Comparison of ENCODE assay signal across 7 mouse cellular contexts in genomic region chr4:72195116-72195835, GRCm38 (mm10). TPM values are rescaled to one million over a fixed set of nuclear protein-coding genes. Genes with fewer than 3 reads are reported as not detected.
DNase-seq lines count a peak whose midpoint lies in the region; ATAC-seq lines count a peak whose summit lies in the region.

No protein-coding gene starts in this region.

- DNase-seq in 416B (ENCODE audit: low read depth) (peak; percentile 52), MN1 (ENCODE audit: low spot score) (peak; percentile 16)
- DNase-seq in heart, postnatal 4 days: peak; percentile 20
- DNase-seq in layer of hippocampus, postnatal 10 days (ENCODE audit: low spot score in 2 of 2): no peak
- DNase-seq in cerebellum, adult 9-11 months: no peak

- ATAC-seq in megakaryocyte, adult 5-6 weeks (ENCODE audit: poor library complexity, severe bottlenecking): peak; percentile 54
- ATAC-seq in inflammation-experienced regulatory T-cells, adult 6 months: no peak

RNA-seq across cellular contexts. Expression of gene Tle1, which starts 5.4 kb away (rescaled TPM):
- 10 to 100 TPM; 11.1 to 13.3 TPM for total RNA-seq in heart, postnatal 4 days (2021)
- total RNA-seq in megakaryocyte, adult 5-6 weeks (2015): 14.9 and 16.0 TPM in 2 replicates
- total RNA-seq in megakaryocyte, adult 5-6 weeks (2017): 15.9 and 28.9 TPM in 2 replicates
- total RNA-seq in layer of hippocampus, postnatal 10 days (2021): 10 to 100 TPM; 57.4 to 57.9 TPM
- polyA plus RNA-seq in inflammation-experienced regulatory T-cells, adult 6 months (2017; shearing (Covaris generic)): 1 to 10 TPM in 1 of 3 experiments, under 1 TPM in 2; 0.25 to 1.4 (median 0.91) TPM

Comparison
In these comparisons a context has a peak if more than half of its experiments do, and no peak if none do; other contexts are left out.
1. DNase-seq: peak in 416B (single experiment), MN1 (single experiment) and heart, postnatal 4 days (single experiment); none in layer of hippocampus, postnatal 10 days (0 of 2) and cerebellum, adult 9-11 months (single experiment).